Mouse (Mus musculus) 3134 (cell line): ENCODE measurements around the gene Ank2.

ENCODE experiments used
- DNase-seq: peaks from one replicate; pipeline ENCODE4 v3.0.0-alpha.2; 2011; ENCODE audit warnings: low spot score; ENCODE audit not compliant: insufficient read length; ENCODE audit errors: extremely low read depth

The Ank2 gene

GRCm38 (mm10) chr3:127498742-127499400 is at the start of gene Ank2:
Gene Ank2 (minus strand): TSS chr3:127499350.
- peak; percentile 13 for DNase-seq

DNA sequence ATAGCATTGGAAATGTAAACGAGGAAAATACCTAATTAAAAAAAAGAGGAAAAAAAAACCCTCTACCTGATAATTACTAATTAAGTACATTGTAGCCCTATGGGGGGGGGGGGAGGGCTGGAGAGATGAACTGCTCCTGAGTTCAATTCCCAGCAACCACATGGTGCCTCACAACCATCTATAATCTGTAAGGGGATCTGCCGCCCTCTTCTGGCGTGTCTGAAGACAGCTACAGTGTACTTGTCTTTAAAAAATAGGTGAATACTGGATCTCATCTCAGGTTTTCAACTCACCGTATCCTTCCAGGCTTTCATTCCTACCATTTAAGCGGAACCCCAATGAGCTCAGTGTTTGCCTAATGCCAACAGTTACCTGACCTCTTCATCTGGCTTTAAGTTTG is 48.7 kb upstream of the Ank2 start:
- DNase-seq, result no peak

DNA sequence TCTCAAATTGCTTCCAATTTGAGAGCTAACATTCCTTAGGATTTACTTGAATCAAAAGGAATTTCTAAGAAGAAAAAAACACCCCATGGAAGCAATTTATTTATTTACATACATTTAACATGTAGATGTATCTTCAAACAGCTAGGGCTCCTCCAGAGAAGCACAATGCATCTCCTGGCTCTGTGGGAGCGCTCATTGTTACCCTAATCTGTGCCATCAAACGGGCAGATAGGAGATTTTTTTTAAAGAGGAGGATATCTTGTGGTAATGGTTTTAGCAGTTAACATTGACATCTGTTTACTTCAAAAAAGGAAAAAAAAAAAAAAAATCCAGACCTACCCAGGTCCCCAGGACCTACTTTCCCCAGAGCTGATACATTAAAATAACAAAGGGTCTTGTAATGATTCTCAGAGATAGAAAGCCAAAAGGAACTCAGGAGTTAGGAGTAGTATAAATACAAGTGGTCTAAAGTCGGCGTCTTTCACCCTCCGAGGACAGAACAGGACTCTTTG is 45.5 kb upstream of the Ank2 start:
- no peak for DNase-seq

DNA sequence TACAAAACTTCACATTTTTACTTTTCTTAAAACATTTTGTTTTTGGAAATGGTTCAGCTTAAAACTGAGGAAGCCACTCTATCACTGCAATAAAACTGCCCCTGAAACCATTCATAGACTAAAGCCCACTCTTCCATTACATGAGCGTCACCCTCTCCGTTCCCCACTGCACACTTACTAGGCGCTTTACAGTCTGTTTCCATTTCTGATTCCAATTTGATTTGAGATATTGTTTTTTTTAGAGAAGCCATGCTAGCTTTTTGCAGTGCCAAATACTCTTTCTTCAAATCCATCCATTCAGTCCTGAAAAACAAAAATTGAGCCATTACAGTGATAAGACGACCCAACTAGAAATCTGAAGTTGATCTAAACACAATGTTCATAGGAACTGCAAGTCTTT is 44.8 kb upstream of the Ank2 start:
- no peak for DNase-seq

DNA sequence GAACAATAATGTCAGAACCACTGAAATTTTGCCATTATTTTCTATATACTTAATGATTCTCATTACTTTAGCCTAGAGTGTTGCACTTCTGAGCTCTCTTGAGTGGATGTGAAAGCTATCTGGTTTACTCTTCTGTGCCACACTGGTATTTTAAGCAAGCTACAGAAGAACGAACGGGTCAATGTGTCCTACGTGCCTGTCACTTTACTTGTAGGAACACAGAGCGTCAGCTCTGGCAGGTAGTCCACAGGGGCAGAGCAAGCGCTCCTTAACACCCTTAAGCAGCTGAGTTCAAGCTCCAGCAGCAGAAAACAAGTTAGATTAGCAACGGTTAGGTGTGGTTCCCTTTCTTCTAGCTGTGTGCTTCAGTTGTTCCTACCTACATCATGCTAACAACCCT is 40.0 kb upstream of the Ank2 start:
- DNase-seq, result no peak

DNA sequence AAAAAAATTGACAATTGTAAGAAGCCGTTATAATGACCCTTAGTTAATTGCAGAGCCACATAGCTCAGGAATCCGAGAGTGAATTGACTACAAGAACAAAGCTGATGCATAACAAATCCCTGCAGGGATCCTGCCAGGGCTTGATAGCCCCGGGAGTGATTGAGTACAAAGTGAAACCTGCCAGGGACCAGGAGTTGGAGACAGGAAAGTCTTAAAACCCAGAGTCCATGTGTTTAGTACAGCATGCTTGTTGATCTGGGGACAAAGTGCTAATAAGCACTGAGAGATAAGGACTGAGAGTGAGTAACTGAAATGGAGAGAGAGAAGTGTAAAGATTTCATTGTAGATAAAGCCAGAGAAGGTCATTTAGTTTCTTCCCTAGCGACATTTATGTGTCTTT is 31.1 kb upstream of the Ank2 start:
- no peak for DNase-seq

- no peak for DNase-seq
Measured at GRCm38 (mm10) chr3:127529824-127530223, 30.7 kb upstream of the Ank2 start.

DNA sequence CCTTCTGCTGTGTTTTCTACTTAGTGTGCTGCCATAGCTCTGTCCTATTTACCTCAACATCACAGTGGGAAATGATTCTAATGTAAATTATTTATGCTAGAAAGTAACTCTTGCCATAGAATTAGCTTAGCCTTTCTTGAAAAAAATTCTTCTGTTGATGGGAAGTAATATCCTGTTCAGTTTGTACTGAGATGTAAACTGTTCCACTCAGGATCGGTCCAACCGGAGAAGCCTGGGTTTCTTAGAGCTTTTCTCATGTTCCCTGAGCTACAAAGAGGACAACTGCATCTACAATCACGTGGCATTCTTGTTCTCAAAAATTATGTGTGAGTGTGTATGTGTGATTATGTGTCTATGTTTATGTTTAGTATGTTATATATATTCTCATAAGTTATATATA is 30.1 kb upstream of the Ank2 start:
- DNase-seq, result no peak

GRCm38 (mm10) chr3:127527465-127528034 is 28.4 kb upstream of the Ank2 start:
- no peak for DNase-seq

DNA sequence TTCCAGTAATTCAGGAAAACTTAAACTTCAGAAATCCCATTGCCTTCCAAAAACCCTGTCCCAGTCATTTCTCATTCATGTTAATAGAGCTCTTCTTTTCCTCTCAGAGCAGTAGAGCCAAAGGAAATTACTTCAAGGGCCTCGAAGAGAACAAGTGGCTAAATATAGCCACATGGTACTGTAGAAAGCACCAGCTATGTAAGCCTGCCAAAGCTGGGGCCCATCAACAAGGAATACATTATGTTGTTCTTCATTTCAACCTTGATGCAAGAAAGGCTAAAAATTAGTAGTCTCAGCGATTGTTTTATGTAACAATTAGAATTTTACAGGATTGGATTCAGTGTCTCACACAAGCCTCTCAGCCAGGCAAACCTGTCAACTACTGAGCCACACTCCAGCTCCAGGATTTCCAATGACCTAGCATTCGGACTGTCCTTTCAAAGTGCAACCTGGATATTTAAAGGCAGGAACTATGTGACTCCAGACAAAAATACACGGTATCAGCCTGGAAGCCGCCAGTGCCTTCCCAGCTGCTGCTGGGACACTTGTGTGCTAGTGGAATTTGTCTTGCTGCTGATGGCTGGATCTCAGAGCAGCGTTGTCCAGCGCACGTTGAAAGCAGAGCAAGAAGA is 26.2 kb upstream of the Ank2 start:
- DNase-seq, result no peak

- peak; percentile 57 for DNase-seq
Measured at GRCm38 (mm10) chr3:127521156-127521555, 22.0 kb upstream of the Ank2 start.

GRCm38 (mm10) chr3:127520300-127520699 is 21.1 kb upstream of the Ank2 start:
- no peak for DNase-seq

GRCm38 (mm10) chr3:127515251-127515650 is 16.1 kb upstream of the Ank2 start:
- no peak for DNase-seq

- no peak for DNase-seq
Measured at GRCm38 (mm10) chr3:127513699-127514098, 14.5 kb upstream of the Ank2 start.

- DNase-seq, result no peak
Measured at GRCm38 (mm10) chr3:127512794-127513335, 13.7 kb upstream of the Ank2 start.

DNA sequence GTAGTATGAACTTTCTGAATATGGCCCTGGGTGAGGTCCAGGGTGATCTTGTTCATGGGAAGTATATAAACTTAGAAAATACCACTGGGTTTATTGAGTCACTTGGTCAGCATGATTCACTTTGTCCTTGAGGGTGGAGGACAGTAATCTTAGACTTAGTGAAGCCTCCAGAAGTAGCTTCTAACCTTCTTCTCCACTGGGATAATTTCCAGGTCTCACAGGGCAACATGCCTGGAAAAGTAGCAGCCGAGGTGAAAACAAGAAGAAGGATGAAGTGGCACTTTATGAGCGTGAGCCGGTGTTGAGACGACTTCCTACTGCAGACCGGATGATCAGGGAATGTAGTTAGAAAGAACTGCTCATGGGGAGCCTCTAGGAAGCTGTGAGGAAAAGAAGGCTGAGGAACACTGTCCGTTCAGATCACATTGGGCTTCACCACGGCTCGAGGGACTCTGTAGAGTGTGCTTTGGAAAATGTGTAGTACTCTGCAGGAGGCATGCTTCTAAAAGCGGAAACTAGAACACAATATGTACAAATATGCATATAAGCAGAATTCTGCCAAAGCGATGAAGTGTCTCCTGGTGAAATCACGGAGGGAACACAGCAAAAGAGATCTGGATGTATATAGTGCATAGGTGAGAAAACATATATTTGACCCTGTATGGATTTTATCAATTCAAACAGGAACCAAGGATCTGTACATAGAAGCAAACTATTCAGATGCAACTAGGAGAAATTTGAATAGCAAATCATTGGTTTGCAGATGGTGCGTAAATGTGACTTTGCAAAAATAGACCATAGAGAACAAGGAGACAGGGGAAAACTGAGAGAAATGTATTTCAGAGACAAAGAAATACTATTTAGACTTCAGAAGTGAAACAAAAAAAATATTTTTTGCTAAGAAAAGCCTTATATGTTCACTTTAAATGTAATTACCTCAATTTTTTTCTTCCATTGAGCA is 12.9 kb upstream of the Ank2 start:
- no peak for DNase-seq

GRCm38 (mm10) chr3:127507878-127508783 is 9.0 kb upstream of the Ank2 start:
- no peak for DNase-seq

- DNase-seq, result no peak
Measured at GRCm38 (mm10) chr3:127498197-127498741, 881 bp downstream of the Ank2 start.

DNA sequence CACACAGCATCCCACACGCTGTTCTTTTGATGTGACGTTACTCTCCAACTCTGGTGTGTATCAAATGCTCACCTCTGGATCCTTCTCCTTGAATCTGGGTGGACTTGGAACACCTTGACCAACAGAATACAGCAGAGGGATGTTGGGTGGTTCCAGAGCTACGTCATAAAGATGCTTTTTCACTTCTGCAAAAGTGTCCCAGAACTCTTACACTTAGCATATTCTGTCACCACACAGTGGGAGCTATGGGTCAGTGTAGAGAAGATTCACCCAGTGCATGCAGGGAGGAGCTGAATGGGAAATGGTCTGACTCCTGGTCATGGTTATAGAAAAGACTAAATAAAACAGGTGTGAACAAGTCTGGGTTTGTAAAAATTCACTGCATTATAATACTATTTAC is 6.5 kb downstream of the Ank2 start:
- no peak for DNase-seq
